Mouse (Mus musculus) retina, adult 2 months (tissue): ENCODE data around the gene Cenpo.
"Not testable (repeated sequence)": the region's sequence is repeated elsewhere in the genome, so short reads cannot be mapped to it uniquely, and the experiment has no call there.

ENCODE experiments used
- DNase-seq: peaks from one replicate; pipeline ENCODE4 v3.0.0-alpha.2; 2012; ENCODE audit warnings: low read depth, low spot score

Gene Cenpo

DNA sequence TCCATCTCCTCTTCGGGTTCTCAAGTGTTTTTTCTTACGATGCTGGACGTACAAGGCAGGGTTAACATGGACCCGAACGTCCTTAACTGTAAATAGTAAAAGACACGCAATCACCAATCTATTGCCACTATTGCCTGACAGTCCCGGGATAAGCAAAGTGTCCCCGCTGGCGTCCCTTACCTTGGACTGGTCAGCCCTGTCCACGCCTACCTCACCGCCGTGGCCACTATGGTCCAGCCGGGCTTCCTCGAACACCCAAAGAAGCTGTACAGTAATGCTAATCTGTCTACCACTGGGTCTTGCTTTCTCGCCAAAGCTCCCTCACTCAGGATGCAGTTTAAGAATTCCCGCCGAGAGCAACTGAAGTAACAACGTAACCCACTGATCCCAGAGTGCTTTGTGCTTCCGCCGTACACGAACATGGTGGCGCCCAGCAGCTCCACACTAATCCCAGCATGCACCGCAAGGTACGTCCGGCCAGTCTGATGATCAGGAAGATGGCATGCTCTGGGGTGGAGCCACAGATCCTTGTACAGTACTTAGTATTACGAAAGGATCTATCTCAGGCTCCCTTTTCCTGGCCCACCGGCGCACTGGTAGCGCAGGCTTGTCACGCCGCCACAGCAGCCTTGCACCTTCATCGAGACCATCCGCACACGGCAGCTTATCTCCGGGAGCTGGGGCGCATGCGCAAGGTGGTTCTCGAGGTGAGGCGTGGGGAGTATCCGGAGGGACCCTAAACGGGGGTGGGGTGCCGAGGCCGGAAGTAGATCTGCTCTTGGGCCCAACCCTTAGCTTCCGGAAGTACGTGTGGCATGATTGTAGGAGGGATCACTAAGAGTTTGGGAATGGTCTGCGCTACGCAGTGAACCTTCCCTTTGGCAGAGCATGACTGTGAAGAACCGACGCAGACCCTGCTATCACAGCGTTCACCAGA lies at the start of gene Cenpo, which contains the start of gene Ptrhd1:
Gene Cenpo (minus strand): TSS at position 723 of the 937 bp plus-strand sequence.
Gene Ptrhd1 (plus strand): TSS at position 456 of the 937 bp plus-strand sequence.
- peak; percentile 90 for DNase-seq

DNA sequence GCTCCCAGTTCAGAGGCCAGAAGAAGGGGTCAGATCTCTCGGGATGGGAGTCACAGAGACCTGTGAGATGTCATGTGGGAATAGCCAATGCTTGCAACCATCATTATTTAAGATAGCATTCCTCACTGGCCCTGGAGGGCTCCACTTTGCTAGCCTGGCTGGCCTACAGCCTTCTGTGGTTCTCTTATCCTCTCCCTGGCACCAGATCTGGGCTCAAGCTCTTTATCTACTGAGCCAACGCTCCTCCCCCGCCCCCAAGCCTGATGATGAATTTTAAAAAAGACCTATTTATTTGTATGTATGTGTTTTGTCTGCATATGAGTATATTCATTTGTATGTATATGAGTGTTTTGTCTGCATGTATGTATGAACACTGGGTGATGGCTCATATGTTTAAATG lies 45.8 kb upstream of the Cenpo start:
- no peak for DNase-seq

DNA sequence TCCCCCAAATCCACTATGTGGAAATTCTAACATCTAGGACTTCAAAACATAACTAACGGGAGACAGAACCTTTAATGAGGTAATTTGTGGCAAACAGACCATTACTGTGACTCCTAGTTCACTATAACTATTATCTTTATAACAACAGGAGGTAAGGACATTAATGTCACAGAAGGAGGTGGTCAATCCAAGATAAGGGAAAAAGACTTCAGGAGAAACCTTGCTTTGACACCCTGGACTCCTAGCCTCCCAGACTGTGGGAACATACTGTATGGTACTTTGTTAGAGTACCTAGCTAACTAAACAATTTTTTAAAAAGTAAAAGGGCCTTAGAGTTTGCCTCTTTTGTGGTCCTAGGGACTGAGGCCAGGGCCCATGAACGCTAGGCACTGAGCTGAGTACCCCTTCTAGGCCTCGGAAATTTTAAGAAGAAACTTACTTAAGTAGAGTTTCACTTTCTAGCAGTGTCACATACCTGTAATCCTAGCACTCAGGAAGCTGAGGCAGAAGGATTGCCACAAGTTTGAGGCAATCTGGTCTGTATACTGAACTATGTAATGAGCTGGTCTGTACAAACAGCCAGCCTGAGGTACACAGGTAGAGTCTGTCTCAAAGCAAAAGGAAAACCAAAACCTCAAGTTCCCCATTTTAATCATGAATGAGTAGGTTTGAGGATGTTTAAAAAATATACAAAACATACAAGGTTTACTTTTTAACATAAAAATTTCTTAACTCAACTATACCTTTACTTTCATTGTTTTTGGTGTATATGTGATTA lies 45.1 kb upstream of the Cenpo start:
- DNase-seq: no peak

DNA sequence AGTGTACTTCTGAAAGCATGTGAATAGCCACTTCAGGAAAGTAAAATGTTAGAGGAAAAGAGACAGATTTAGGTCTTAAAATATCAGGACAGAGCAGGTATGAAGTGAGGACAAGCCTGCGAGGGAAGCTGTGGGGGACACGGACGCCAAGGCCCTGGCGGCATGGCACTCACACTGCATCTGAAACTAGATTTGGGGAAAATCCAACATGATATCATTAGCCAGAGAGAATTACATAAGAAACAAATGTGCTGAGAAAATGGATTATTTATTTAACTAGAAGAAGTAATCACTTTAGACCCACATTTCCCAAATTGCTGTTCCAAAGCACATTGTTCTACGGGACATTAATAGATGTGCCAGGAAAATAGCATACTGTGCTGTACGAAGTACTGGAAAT lies 37.0 kb upstream of the Cenpo start:
- no peak for DNase-seq

DNA sequence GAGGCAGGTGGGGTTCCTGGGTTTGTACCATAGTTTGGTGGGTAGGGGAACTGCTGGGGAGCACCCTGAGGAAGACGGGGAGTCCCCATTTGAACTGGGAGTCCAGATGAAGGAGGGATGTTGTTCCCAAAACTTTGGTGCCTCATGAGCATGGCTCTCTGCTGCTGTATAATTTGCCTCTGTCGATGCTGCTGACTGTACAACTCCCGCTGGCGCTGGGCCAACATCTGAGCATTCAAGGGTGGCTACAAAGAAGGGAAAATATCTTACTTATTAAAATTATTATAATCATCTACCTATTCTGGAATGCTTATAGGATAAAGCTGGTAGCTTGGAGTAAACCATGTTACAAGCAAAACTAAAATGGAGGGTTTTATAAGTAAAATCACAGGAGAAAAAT lies 33.7 kb upstream of the Cenpo start:
- no peak for DNase-seq

DNA sequence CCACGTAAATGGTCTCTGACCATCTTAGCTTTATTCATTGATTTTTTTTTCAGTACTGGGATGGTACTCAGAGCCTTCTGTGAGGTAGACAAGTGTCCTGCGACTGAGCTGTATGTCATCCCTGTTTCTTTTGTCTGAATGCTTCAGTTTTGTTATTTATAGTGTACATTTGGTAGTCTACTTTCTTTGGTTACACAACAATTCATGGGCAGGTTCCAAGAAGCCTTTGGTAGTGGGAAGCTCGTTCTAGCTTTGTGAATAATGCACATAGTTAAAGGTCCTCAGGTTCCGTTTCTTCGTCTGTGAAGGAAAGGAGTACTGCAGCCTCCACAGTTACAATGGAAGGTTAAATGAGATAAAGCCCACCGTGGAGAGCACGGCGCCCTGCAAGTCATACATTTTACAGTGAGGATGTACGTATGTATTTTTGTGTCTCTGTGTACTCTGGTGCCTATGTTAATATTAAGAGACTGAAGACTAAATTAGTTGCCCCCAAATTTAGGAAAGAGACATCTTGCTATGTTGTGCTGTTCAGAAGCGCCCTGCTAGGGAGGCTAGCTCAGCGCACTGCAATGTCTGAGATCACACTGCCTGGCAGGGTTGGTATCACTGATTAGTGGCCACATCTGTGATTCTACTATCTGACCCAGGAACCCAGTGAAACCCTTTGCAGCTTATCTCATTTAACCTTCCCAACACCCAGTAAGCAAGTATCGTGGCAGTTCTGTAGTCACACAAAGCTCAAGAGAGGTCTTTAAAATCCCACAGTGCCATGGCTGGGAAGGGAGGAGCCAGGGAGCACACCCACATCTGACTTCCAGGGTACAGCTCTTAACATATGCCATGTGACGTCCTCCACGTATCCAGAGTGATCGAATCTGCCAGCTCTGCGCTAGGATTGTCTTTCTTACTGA lies 18.9 kb upstream of the Cenpo start:
- no peak for DNase-seq

DNA sequence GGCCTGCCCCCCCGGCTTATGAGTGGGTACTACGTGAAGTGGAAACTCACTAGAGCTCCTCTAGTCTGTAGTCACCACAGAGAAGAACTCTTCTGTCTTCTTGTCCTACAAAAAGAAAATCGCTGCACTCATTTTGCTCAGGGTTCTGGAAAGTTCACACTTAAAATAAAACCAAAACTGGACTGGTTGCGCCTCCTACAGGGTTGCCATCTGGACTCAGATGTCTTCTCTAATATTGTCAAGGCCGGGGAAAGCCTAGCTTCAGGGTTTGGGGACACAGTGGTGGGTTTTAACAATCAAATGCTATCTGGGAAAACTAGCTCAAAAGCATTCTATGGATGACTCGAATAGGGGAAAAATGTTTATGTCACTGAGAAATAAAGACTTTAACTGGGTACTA lies 15.7 kb upstream of the Cenpo start:
- no peak for DNase-seq

DNA sequence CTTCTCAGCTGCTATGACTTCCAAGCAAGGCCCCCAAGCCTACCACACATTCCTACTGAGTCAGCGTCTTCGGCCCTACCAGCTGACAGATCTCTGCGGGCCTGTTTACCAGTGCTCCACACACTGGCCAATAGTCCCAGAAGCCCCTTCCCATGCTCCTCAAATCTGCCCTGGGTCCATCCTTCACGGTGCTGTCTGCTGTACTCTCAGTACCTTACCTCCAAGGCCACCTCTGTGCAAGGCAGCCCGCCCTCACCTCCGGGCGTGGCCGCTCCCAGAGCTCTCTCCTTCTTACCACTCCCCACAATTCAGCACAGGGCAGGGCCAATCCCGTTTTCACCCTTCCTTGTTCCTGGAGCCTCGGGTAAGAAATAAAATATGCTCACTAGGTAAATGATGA lies 11.6 kb upstream of the Cenpo start:
- no peak for DNase-seq

DNA sequence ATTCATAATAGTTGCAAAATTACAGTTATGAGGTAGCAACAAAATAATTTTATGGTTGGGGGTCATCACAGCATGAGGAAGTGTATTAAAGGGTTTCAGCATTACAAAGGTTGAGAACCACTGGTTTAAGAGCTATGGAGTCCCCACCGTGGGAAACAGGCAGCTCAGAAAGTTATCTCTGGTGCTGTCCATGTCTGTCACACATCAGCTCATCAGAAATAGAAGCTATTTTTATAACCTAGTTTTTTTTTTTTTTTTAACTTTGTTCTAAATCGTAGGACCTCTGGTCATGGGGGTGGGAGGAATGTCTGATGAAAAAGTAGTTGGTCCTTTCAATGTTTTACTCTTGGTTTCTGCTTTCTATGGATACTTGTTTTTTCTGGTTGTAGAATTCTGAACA lies 9.7 kb upstream of the Cenpo start:
- DNase-seq: no peak

DNA sequence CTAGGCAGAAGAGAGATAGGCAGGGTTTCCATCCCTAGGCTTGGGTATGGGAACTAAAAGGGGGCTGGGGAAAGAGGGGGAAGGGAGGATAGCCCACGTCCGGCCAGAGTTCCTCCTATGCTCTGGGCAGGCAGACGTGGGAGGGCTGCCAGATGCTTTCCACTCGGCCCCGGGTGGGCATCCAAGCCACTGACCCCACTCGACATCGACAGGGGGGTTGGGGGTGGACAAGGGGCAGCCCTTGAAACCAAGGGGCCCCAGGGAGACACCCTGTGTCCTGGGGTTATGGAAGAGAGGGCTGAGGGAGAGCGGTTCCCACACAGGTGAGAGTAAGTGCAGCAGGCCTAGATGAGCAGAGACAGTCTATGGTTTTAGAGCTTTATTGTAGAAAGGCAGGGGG lies 6.2 kb upstream of the Cenpo start:
- not testable (repeated sequence) for DNase-seq

DNA sequence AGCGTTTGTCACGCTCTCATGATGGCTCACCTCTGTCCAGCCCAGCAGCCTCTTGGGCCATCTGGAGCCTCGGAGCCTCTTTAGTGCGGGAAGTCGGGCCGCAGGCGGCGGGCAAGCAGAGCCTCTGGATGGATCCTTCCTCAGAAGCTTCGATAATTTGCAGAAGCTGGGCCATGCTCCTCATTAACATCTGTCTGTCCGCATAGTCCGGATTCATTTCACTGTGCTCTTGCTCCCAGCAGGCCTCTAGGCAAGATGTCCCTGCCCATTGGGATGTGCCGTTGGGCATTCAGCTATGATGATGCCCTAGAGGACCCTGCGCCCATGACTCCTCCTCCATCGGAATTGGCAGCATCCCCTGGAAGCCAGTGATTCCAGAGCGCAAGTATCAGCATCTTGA lies 3.4 kb upstream of the Cenpo start:
- DNase-seq: no peak

DNA sequence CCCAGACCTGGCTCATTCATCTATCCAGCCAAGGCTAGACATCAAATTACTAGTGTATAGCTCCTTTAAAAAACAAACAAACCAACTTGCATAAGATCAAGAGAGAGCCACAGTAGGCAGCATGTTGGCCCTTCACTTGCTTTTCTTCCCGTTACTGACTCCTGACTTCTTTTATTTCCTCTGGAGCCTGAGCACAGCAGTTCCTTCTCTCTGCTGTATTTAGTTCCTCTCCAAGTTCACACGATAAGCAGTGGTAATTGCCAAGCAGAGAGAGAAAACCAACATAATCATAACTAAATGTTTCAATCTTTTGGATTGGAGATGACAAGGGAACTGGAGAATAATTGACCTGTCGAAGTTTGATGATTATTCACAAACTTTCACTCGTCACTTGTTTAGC lies 1.3 kb downstream of the Cenpo start:
- no peak for DNase-seq

DNA sequence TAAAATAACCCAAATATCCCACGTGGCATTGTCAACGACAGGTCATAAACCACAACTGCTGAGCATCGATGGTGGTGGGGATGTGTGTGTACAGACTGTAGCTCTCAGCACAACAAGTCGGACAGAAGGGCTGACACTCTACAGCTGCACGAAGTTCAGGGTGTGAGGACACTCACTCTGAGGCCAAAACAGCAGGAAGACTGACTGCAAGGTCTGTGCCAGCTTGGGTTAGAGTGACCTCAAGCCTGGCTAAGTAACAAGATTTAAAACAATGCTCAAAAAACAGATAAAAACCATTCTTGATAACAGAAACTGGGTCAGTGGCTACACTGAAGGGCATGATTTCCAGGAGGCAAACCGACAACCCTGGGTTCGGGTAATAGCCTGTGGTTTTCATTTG lies 3.9 kb downstream of the Cenpo start:
- DNase-seq: no peak

DNA sequence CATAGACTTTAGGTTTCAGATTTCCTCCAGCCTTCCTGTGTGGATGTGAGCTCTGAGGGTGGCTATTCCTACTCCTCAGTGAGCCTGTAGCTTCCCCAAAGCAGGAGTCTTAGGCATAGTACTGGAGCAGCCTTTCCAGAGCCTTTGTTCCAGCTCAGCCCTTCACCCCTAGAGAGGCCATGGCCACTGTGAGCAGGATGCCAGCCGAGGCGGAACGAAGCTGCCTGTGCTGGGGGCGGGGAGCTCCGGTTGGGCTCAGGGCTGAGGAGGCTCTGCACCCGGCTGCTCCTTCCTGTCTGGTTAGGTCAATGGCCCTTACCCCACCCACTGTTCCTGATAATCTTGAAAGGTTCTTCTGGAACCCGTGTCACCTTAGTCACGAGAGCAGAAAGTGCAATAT lies 21.2 kb downstream of the Cenpo start:
- no peak for DNase-seq

DNA sequence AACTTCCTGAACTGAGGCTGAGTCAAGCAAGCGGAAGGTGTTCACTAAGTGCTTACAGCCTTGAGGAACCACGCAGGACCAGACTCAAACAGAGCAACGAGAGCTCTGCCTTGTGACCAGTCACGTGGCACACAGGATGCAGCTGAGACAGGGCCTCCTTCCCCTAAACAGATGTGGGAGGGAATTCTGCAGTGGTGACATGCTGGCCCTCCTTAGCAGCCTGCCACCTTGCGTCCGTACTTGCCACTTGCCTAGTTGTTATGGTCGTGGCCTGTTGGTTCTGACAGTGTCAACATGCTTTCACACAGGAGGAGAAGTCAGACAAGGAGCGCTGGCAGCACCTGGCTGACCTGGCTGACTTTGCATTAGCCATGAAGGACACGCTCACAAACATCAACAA lies 22.9 kb downstream of the Cenpo start:
- no peak for DNase-seq

DNA sequence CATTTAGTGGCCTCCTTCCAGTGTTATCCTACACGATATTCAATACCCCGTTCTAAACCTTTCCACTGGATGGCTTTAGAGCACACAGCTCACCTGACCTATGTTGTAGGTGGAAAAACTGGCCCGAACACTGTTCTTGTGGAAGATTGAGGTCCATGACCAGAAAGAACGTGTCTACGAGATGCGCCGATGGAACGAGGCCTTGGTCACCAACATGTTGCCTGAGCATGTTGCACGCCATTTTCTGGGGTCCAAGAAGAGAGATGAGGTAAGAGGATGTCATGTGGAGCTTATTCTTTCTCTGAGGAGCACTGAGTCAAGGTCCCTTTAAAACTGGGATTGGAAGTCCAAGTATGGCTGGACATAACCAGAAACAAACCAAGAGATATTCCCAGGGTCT lies 24.9 kb downstream of the Cenpo start:
- no peak for DNase-seq

DNA sequence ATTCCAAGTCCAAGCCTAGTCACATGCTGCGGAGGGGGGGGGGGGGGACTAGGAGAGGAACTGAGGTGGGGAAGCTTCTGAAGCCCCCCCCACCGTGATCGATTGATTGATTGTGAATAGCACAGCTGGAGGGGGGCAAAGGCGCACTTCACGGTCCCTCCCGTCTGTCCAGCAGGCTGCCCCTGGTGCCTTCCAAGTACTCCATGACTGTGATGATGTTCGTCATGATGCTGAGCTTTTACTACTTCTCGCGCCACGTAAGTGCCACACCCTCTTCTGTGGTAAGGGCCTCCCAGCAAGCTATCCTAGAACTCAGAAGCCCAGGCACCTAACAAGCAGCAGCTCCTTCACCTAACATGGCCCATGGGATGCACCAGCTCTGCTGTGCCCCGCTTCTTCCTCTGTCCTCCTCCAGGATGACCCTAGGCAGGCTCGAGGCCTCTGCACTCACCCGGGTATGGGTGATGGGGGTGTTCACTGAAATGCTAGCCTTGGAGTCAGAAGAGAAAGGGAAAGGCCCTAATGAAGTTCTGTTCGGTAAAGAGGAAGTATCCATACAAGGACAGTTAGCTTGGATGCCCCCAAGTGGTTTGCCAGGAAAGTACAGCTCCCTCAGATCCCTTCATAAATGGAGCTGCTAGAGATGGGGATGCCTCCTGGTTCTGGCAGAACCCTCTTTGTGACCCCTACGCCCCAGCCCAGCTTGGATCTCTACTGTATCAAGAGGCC lies 25.5 kb downstream of the Cenpo start:
- no peak for DNase-seq

DNA sequence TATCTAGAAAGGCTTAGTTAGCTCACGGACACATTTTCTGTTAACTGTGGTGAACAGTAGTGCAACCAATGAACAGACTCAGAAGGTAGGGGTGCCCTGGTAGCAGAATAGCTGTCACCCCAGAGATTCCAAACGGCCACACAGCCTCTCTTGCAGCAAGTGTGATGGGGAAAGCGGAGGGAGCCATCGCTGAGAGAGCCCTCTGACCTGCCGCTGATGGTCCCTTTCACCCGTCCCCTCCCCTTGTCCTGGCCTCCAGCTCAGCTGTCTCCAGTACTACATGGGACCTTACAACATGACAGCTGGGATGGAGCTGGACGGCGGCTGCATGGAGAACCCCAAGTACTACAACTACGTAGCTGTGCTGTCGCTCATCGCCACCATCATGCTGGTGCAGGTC lies 28.0 kb downstream of the Cenpo start:
- no peak for DNase-seq

DNA sequence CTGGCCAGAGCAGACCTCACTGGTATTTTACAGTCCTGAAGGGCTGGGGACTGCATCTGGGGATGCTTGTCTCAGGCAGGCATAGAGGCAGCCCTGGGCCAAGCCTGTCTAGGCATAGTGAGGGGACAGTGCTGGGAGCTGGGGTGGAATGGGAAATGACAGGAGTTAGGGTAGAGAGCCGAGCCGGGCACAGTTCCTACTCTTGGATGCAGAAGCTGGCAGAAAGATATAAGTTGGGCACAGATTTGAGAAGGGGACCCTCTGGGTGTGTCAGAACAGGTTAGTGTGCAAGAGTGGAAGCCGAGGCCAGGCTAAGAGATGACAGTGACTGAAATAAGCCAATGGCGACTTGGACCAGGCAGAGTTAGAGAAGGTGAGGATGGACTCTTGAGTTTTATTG lies 31.9 kb downstream of the Cenpo start:
- DNase-seq: no peak

DNA sequence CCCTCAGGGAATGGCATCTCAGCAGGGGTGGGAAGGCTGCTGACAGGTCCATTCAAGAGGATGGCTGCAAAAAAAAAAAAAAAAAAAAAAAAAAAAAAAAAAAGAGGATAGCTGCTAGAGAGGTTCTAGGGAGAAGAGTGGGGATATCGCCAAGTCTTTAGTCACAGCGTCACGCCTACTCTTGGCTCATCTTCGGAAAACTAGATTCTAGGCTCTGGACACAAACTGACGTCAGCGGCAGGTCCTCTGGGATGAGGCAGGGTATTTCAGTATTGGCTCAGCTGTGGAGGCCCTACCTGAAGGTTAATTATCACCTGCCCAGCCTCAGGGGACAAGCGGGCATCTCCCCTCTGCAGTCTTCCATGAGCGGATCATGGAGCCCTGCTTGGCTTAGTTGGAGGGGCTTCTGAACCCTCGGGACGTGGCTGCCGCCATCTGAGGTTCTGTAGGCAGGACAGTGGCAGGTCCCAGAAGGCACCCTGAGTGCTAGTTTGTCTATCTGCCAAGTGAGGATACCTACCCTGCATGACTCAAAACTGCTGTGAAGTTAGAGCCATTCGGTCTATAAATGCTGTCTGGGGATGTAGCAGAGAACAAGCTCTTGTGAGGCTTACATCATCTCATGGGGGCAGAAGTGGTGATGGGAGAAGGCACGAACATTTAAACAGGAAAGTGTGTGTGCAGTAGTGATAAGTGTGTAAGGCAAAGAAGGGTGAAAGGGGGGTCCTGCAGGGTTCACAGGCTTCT lies 32.5 kb downstream of the Cenpo start:
- no peak for DNase-seq
